Mouse (Mus musculus): ENCODE measurements around the gene Klhl36. TPM values are rescaled to one million over a fixed set of nuclear protein-coding genes. Genes with fewer than 3 reads are reported as not detected.
A peak's percentile ranks its signal among the peaks of the same experiment; 100 is the strongest.

The Klhl36 gene
- polyA plus RNA-seq, 1 experiment from 2014 or later = 11.8 TPM

DNA sequence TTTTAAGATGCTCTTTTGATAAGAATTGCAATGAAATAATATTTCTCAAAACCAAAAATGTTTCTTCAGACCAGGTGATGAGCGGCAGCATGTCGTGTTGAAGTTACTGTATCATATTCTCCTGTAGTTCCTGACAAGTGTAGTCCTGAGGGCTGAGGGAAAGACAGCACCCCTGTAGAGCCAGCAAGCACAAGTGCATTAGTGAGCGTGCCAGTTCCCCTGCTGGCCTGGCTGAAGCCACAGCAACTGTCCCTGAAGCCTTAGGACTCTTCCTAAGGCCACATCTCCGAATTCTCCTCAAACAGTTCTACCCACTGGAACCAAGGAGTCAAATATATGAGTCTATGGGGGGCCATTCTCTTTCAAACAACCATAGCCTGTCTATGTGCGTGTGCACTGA lies 61.2 kb downstream of the Klhl36 start:
- no peak for TF ChIP-seq CTCF (IDR thresholded peaks at IDR 0.05; ENCODE audit: low read depth)
- Histone ChIP-seq H3K36me3 (ENCODE audit: insufficient read depth) (peaks cover 5% of the 10 kb centered on the region; the same call in 1 of the 2 replicates), H3K27ac (ENCODE audit: low read depth) (no peak overlapping the region), H3K4me3 (ENCODE audit: low read depth, low read length) (no peak overlapping the region), H3K9ac (no peak overlapping the region), H3K27me3 (ENCODE audit: insufficient read depth, low read length) (no peaks in the 10 kb centered on the region), H3K4me2 (no peak overlapping the region), H3K9me3 (ENCODE audit: low read depth, low read length) (no peaks in the 10 kb centered on the region), H3K4me1 (ENCODE audit: insufficient read depth) (no peaks in the 10 kb centered on the region)
- 85% methylated on average over 5 of the region's 5 CpGs for WGBS
- ATAC-seq (ENCODE audit: insufficient read depth) (no peak), DNase-seq (no peak)

DNA sequence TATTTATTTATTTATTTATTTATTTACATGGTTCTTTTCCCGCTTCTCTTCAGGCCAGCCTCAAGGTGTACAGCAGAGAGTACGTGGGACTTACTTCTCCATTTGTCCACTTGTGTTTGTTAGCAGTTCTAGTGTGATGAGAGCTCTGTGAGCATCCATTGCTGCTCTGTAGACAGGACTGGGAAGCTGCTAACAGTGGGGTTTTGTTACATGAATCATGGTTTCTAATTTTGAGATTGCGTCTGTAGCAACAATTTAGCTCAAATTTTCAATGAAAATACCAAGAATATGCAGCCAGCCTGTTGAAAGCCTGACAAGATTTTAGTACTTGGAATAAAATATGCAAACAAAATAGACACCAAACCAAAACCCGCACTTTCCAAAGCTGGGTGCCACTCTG lies 63.4 kb downstream of the Klhl36 start:
- no peak for DNase-seq
- no peaks in the 10 kb centered on the region; the same call in 1 of the 2 replicates for H3K36me3 ChIP-seq (ENCODE audit: insufficient read depth)
- H3K4me3 ChIP-seq (ENCODE audit: low read depth, low read length) = no peak overlapping the region
- no peak overlapping the region for H3K4me2 ChIP-seq
- WGBS = 89% methylated on average over 4 of the region's 4 CpGs
- no peak overlapping the region for H3K27ac ChIP-seq (ENCODE audit: low read depth)
- no peaks in the 10 kb centered on the region for H3K4me1 ChIP-seq (ENCODE audit: insufficient read depth)
- H3K9me3 ChIP-seq (ENCODE audit: low read depth, low read length) = no peaks in the 10 kb centered on the region
- no peak for TF ChIP-seq CTCF (IDR thresholded peaks at IDR 0.05; ENCODE audit: low read depth)
- H3K9ac ChIP-seq = no peak overlapping the region
- no peak for ATAC-seq (ENCODE audit: insufficient read depth)
- no peaks in the 10 kb centered on the region for H3K27me3 ChIP-seq (ENCODE audit: insufficient read depth, low read length)

- TF ChIP-seq CTCF (IDR thresholded peaks at IDR 0.05; ENCODE audit: low read depth) = peak; percentile 17; the same call in 1 of the 2 replicates
- Histone ChIP-seq H3K36me3 (ENCODE audit: insufficient read depth) (no peaks in the 10 kb centered on the region), H3K9ac (no peak overlapping the region), H3K4me1 (ENCODE audit: insufficient read depth) (no peaks in the 10 kb centered on the region), H3K27ac (ENCODE audit: low read depth) (no peak overlapping the region), H3K9me3 (ENCODE audit: low read depth, low read length) (no peaks in the 10 kb centered on the region), H3K4me3 (ENCODE audit: low read depth, low read length) (no peak overlapping the region), H3K27me3 (ENCODE audit: insufficient read depth, low read length) (no peaks in the 10 kb centered on the region), H3K4me2 (no peak overlapping the region)
- ATAC-seq (ENCODE audit: insufficient read depth) (no peak), DNase-seq (peak; percentile 33)
- WGBS = 79% methylated on average over 2 of the region's 2 CpGs
Observed at GRCm38 (mm10) chr8:119926474-119926873, 64.4 kb downstream of the Klhl36 start.

Other genes starting within 250 kb of the Klhl36 start
- gene Adad2, start 249.5 kb upstream of the Klhl36 start, polyA plus RNA-seq (2014; fragmentation: Nextera tagmentation; extraction: Ambion mirVana) = 0.09 TPM in 1 of 2 replicates, not detected in the other
- gene Kcng4, start 226.6 kb upstream of the Klhl36 start, polyA plus RNA-seq (2014; fragmentation: Nextera tagmentation; extraction: Ambion mirVana) = not detected in 2 replicates
- gene Wfdc1, start 195.9 kb upstream of the Klhl36 start, polyA plus RNA-seq (2014; fragmentation: Nextera tagmentation; extraction: Ambion mirVana) = 3.0 and 3.4 TPM in 2 replicates
- 1.8 and 1.9 TPM in 2 replicates for gene Atp2c2, start 162.3 kb upstream of the Klhl36 start, polyA plus RNA-seq (2014; fragmentation: Nextera tagmentation; extraction: Ambion mirVana)
- gene Tldc1, start 83.8 kb upstream of the Klhl36 start, polyA plus RNA-seq (2014; fragmentation: Nextera tagmentation; extraction: Ambion mirVana) = 9.7 and 10.3 TPM in 2 replicates
- gene Cotl1, start 21.7 kb upstream of the Klhl36 start, polyA plus RNA-seq (2014; fragmentation: Nextera tagmentation; extraction: Ambion mirVana) = 201 and 204 TPM in 2 replicates
- 142 and 155 TPM in 2 replicates for gene Usp10, start 48.1 kb downstream of the Klhl36 start, polyA plus RNA-seq (2014; fragmentation: Nextera tagmentation; extraction: Ambion mirVana)
- not detected in 2 replicates for gene Gm20388, start 48.6 kb downstream of the Klhl36 start, polyA plus RNA-seq (2014; fragmentation: Nextera tagmentation; extraction: Ambion mirVana)
- gene Crispld2, start 130.2 kb downstream of the Klhl36 start, polyA plus RNA-seq (2014; fragmentation: Nextera tagmentation; extraction: Ambion mirVana) = 4.4 and 4.9 TPM in 2 replicates
- 33.9 and 37.5 TPM in 2 replicates for gene Zdhhc7, start 239.2 kb downstream of the Klhl36 start, polyA plus RNA-seq (2014; fragmentation: Nextera tagmentation; extraction: Ambion mirVana)